Mouse (Mus musculus) MEL (cell line): ENCODE results near the gene Ipo7. TPM values are rescaled to one million over a fixed set of nuclear protein-coding genes. Genes with fewer than 3 reads are reported as not detected.

Experiments
- DNase-seq: peaks from one replicate; pipeline ENCODE4 v3.0.0; 2011; ENCODE audit warnings: low read depth, low spot score
- H3K27ac ChIP-seq: 2 replicates; pipeline ENCODE4 v1.5.1; 2012; ENCODE audit warnings: low read depth, mild to moderate bottlenecking, control low read depth, low read length, moderate library complexity; ENCODE audit not compliant: control insufficient read depth
- H3K27me3 ChIP-seq, 2 experiments: fragments of 150-350 bp in 1 of 2; sonication (generic) in 1 of 2; 2 replicates each; pipeline ENCODE4 v1.6.1; 2012; ENCODE audit warnings: low read length in 2 of 2, mild to moderate bottlenecking in 2 of 2, improper control_type of control experiment in 1 of 2, moderate library complexity in 1 of 2; ENCODE audit not compliant: insufficient read depth in 2 of 2, control insufficient read depth in 1 of 2
- H3K36me3 ChIP-seq, 2 experiments: 2 replicates each; pipeline ENCODE4 v1.6.1; 2012 to 2014; ENCODE audit warnings: low read length in 2 of 2, improper control_type of control experiment in 1 of 2, inconsistent platforms in 1 of 2, mild to moderate bottlenecking in 1 of 2; ENCODE audit not compliant: insufficient read depth in 2 of 2, control insufficient read depth in 1 of 2
- H3K4me1 ChIP-seq, 2 experiments: fragments of 150-350 bp in 1 of 2; sonication (generic) in 1 of 2; 2 replicates each; pipeline ENCODE4 v1.6.1; 2012; ENCODE audit warnings: low read length in 2 of 2, improper control_type of control experiment in 1 of 2, mild to moderate bottlenecking in 1 of 2; ENCODE audit not compliant: insufficient read depth in 2 of 2, control insufficient read depth in 1 of 2
- H3K4me3 ChIP-seq, 2 experiments: fragments of 150-350 bp in 1 of 2; sonication (generic) in 1 of 2; 2 replicates each; pipeline ENCODE4 v1.5.1; 2012; ENCODE audit warnings: low read depth in 2 of 2, low read length in 2 of 2, mild to moderate bottlenecking in 2 of 2, moderate library complexity in 2 of 2, control low read depth in 1 of 2, improper control_type of control experiment in 1 of 2; ENCODE audit not compliant: control insufficient read depth in 1 of 2, insufficient read depth in 1 of 2
- H3K79me2 ChIP-seq: 2 replicates; pipeline ENCODE4 v1.6.1; 2012; ENCODE audit warnings: mild to moderate bottlenecking, low read length, moderate library complexity; ENCODE audit not compliant: control insufficient read depth, poor library complexity, insufficient read depth
- H3K9ac ChIP-seq: 2 replicates; pipeline ENCODE4 v1.6.1; 2012; ENCODE audit warnings: low read depth, mild to moderate bottlenecking, control low read depth, low read length, moderate library complexity; ENCODE audit not compliant: control insufficient read depth, poor library complexity, severe bottlenecking
- H3K9me3 ChIP-seq: fragments of 150-350 bp; sonication (generic); replicated peaks from 2 replicates; pipeline ENCODE4 v1.6.1; 2012; ENCODE audit warnings: mild to moderate bottlenecking, low read length, improper control_type of control experiment, moderate library complexity; ENCODE audit not compliant: insufficient read depth
- BHLHE40 ChIP-seq: IDR thresholded peaks from 2 replicates; pipeline ENCODE4 v1.6.1; 2012; ENCODE audit warnings: low read depth, mild to moderate bottlenecking, inconsistent platforms, low read length, improper control_type of control experiment, borderline replicate concordance
- CHD2 ChIP-seq: IDR thresholded peaks from 2 replicates; pipeline ENCODE4 v1.6.1; 2011; ENCODE audit warnings: low read length, improper control_type of control experiment
- EP300 ChIP-seq, 2 experiments: IDR thresholded peaks; 2 replicates each; pipeline ENCODE4 v1.6.1; 2011; ENCODE audit warnings: improper control_type of control experiment in 2 of 2, low read length in 2 of 2, low read depth in 1 of 2, mild to moderate bottlenecking in 1 of 2
- GATA1 ChIP-seq: IDR thresholded peaks from 2 replicates; pipeline ENCODE4 v1.6.1; 2011; ENCODE audit warnings: low read depth, low read length, improper control_type of control experiment
- JUND ChIP-seq: IDR thresholded peaks from 2 replicates; pipeline ENCODE4 v1.6.1; 2011; ENCODE audit warnings: low read depth, mild to moderate bottlenecking, improper control_type of control experiment, low read length
- KAT2A ChIP-seq: conservative IDR thresholded peaks from 2 replicates; pipeline ENCODE4 v1.6.1; 2012; ENCODE audit warnings: low read depth, low read length, improper control_type of control experiment, inconsistent platforms
- MAFK ChIP-seq: IDR thresholded peaks from 2 replicates; pipeline ENCODE4 v1.6.1; 2011; ENCODE audit warnings: low read depth, mild to moderate bottlenecking, low read length, improper control_type of control experiment, borderline replicate concordance
- MAX ChIP-seq: IDR thresholded peaks from 2 replicates; pipeline ENCODE4 v1.6.1; 2011; ENCODE audit warnings: low read length, improper control_type of control experiment
- MXI1 ChIP-seq: IDR thresholded peaks from 2 replicates; pipeline ENCODE4 v1.6.1; 2011; ENCODE audit warnings: mild to moderate bottlenecking, low read depth, low read length, improper control_type of control experiment
- NELFE ChIP-seq: IDR thresholded peaks from 2 replicates; pipeline ENCODE4 v1.6.1; 2011; ENCODE audit warnings: low read depth, low read length, improper control_type of control experiment
- POLR2A ChIP-seq, 2 experiments: IDR thresholded peaks; 2 replicates each; pipeline ENCODE4 v1.6.1; 2011 to 2012; ENCODE audit warnings: low read length in 2 of 2, mild to moderate bottlenecking in 2 of 2, control low read depth in 1 of 2, improper control_type of control experiment in 1 of 2, low read depth in 1 of 2, moderate library complexity in 1 of 2; ENCODE audit not compliant: control insufficient read depth in 1 of 2, insufficient read depth in 1 of 2, poor library complexity in 1 of 2
- POLR2AphosphoS5 ChIP-seq: IDR thresholded peaks from 2 replicates; pipeline ENCODE4 v1.6.1; 2012; ENCODE audit warnings: low read depth, borderline replicate concordance, mild to moderate bottlenecking, inconsistent platforms, low read length, moderate library complexity, mixed read lengths
- RAD21 ChIP-seq: IDR thresholded peaks from 2 replicates; pipeline ENCODE4 v1.6.1; 2011; ENCODE audit warnings: mild to moderate bottlenecking, low read depth, low read length, improper control_type of control experiment
- SIN3A ChIP-seq: IDR thresholded peaks from 2 replicates; pipeline ENCODE4 v1.6.1; 2012; ENCODE audit warnings: low read length, improper control_type of control experiment, inconsistent platforms
- SMC3 ChIP-seq: IDR thresholded peaks from 2 replicates; pipeline ENCODE4 v1.6.1; 2011; ENCODE audit warnings: low read depth, low read length, improper control_type of control experiment
- TAL1 ChIP-seq: IDR thresholded peaks from 2 replicates; pipeline ENCODE4 v1.6.1; 2012; ENCODE audit warnings: mild to moderate bottlenecking, inconsistent platforms, low read length, moderate library complexity, mixed read lengths
- TCF12 ChIP-seq: IDR thresholded peaks from 2 replicates; pipeline ENCODE4 v1.6.1; 2014; ENCODE audit warnings: low read depth, mild to moderate bottlenecking, inconsistent platforms, low read length, improper control_type of control experiment, moderate library complexity
- UBTF ChIP-seq: IDR thresholded peaks from 2 replicates; pipeline ENCODE4 v1.6.1; 2012; ENCODE audit warnings: low read depth, mild to moderate bottlenecking, inconsistent platforms, low read length, improper control_type of control experiment, moderate library complexity, borderline replicate concordance; ENCODE audit not compliant: insufficient read depth
- USF1 ChIP-seq: IDR thresholded peaks from 2 replicates; pipeline ENCODE4 v1.6.1; 2014; ENCODE audit warnings: low read depth, mild to moderate bottlenecking, inconsistent platforms, low read length, improper control_type of control experiment, moderate library complexity
- ZC3H11A ChIP-seq: IDR thresholded peaks from 2 replicates; pipeline ENCODE4 v1.6.1; 2012; ENCODE audit warnings: low read depth, mild to moderate bottlenecking, inconsistent platforms, low read length, improper control_type of control experiment
- ZNF384 ChIP-seq: IDR thresholded peaks from 2 replicates; pipeline ENCODE4 v1.6.1; 2012; ENCODE audit warnings: low read depth, mild to moderate bottlenecking, inconsistent platforms, low read length, improper control_type of control experiment
- polyA plus RNA-seq, 2 experiments: library from polyadenylated mRNA; stranded (reverse) in 1 of 2; unstranded in 1 of 2; fragments of >175 nt in 1 of 2; fragments of >200 nt in 1 of 2; gene quantifications; 2 replicates each; pipeline versions ENCODE4 v1.2.1 to v1.2.4; 2012; ENCODE audit warnings: low replicate concordance in 2 of 2, low read depth in 1 of 2; ENCODE audit not compliant: insufficient read length in 2 of 2, insufficient read depth in 1 of 2, missing spikeins in 1 of 2
- total RNA-seq: library from RNA; depleted of rRNA; stranded (reverse); fragments of 300-350 nt; gene quantifications from 2 replicates; pipeline ENCODE4 v1.2.3, GENCODE M21; 2012

Ipo7 gene
- total and polyA plus RNA-seq, 3 experiments = 111 to 172 (median 145) TPM

DNA sequence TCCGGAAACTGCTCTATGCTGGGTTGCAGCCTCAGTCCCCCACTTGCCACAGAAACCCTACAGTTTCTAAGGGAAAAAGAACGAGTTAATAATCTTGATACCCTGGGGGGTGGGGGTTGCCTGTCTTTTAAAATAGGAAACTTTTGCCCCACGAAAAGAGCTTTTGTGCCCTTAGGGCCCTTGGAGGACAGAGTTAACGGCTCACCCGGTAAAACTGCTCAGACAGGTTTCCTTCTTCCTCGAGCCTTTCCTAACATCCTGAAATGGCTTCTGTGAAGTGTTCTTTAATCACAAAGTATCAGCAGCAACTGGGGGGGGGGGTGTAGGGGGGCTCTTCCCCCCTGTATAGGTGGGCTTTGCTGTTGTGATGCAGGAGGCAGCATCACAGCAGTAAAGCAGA, 82.8 kb downstream of the Ipo7 start:
- Histone ChIP-seq H3K4me3 (no peak overlapping the region), H3K9me3 (no peaks in the 10 kb centered on the region), H3K27me3 (no peaks in the 10 kb centered on the region), H3K79me2 (no peaks in the 10 kb centered on the region), H3K4me1 (no peaks in the 10 kb centered on the region), H3K27ac (no peak overlapping the region), H3K36me3 (no peaks in the 10 kb centered on the region; a peak in 1 of 4 replicates), H3K9ac (no peak overlapping the region)
- DNase-seq = no peak
- TF ChIP-seq JUND (no peak), POLR2A (IDR thresholded peaks at IDR 0.05; ENCODE audit: control insufficient read depth in 1 of 2, insufficient read depth in 1 of 2, low read depth in 1 of 2, low read length in 2 of 2, poor library complexity in 1 of 2) (no peak), TAL1 (no peak), POLR2AphosphoS5 (no peak), GATA1 (no peak), UBTF (no peak), USF1 (no peak), MAX (no peak), KAT2A (no peak), SMC3 (no peak), BHLHE40 (no peak), NELFE (no peak), ZNF384 (no peak), TCF12 (no peak), ZC3H11A (no peak), MAFK (no peak)

DNA sequence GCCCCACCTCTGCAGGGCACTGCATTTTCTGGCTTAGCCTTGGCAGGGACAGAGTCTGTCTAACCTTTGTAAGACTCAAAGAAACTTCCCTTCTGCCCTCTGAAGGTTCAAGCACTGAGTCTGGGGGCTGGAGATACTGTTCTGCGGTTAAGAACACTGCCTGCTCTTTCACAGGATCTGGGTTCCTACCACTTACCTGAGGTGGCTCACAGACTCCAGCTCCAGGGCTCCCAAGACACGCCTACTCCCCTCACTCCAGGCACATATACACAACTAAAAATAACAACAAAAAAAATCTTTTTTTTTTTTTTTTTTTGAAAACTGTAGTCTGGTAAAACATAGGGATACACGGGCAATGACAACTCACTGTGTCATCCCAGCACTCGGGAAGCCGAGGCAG, 83.2 kb downstream of the Ipo7 start:
- no peak for DNase-seq
- Histone ChIP-seq H3K9ac (no peak overlapping the region), H3K9me3 (no peaks in the 10 kb centered on the region), H3K36me3 (no peaks in the 10 kb centered on the region; a peak in 1 of 4 replicates), H3K79me2 (no peaks in the 10 kb centered on the region), H3K27me3 (no peaks in the 10 kb centered on the region), H3K4me3 (no peak overlapping the region), H3K27ac (no peak overlapping the region), H3K4me1 (peaks cover 0 to 2% of the 10 kb centered on the region in 2 experiments; a peak in 1 of 4 replicates)
- TF ChIP-seq SIN3A (no peak), RAD21 (no peak), MXI1 (no peak), EP300 (IDR thresholded peaks at IDR 0.05; ENCODE audit: low read depth in 1 of 2, low read length in 2 of 2) (no peak), CHD2 (no peak)
